Mouse (Mus musculus) cerebellum, adult 9-10 months (tissue): ENCODE data around the gene Dnah7b.
A peak's percentile ranks its signal among the peaks of the same experiment; 100 is the strongest.
"Not testable (repeated sequence)": the region's sequence is repeated elsewhere in the genome, so short reads cannot be mapped to it uniquely, and the experiment has no call there.

Source experiments
- DNase-seq: peaks from one replicate; pipeline ENCODE4 v3.0.0; 2022

Dnah7b gene

DNA sequence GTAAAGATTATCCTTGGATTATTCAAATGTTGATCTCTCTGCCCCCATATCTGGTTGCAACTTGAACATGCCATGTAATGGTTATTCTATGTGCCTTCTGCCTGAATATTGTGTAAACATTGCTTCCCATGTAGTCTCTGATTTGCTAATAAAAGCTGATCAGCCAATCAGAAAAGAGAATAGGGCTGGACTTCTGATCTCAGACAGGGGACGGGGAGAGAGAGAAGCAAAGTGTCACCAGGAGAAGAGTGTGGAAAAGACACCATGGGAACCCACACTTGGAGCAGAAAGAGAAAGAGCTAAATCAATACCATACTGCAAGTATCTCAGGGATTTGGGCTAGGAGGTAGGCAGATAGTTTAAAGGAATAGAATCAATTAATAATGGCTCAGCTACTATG, at the start of gene Dnah7b:
TSS of gene Dnah7b (plus strand) at position 301 of the 400 bp plus-strand sequence.
- no peak for DNase-seq

DNA sequence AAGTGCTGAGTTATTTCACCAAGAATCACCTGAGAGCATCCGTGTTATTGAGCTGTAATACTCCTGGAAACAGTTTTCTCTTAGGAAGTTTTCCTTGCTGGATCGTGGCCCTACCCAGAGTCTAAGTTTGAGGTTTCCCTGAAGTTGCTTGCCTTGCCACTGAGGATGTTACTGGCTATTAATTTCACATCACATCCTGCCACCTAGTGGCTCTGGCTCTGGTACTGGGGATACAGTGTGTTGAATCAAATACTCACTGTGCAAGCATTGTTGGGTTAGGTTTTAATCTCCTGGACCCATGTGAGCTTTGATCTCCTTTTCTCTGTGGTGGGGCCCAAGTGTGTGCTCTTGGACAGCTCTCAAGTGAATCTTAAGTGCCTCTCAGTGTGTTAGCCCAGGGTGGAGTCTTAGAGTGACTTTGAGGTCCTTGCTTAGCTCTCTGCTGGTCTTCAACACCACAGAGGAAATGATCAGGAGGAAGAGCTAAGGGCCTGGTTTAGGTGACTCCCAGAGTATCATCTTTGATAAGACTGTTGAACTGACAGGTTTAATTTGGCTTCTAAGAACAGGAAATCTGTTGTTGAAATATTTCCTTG, 47.6 kb upstream of the Dnah7b start:
- DNase-seq, result peak; percentile 3

DNA sequence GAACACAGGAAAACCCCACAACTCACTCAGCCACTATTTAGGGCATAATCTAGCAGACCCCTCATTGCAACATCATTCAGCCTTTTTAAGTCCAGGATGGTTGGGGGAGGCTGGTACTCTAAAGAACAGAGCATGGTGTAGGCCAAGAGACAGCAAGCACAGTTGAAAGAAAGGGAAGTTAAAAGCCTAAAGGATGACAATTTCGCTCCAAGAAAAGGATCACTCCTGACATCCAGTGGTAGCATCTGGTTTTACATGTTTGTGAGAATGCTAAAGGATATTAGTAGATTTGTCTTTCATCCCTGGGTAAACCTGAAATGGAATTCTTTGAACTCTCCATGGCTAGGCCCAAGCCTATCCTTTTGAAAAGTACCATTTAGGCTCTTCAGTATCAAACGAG, 43.9 kb upstream of the Dnah7b start:
- peak; percentile 6 for DNase-seq

DNA sequence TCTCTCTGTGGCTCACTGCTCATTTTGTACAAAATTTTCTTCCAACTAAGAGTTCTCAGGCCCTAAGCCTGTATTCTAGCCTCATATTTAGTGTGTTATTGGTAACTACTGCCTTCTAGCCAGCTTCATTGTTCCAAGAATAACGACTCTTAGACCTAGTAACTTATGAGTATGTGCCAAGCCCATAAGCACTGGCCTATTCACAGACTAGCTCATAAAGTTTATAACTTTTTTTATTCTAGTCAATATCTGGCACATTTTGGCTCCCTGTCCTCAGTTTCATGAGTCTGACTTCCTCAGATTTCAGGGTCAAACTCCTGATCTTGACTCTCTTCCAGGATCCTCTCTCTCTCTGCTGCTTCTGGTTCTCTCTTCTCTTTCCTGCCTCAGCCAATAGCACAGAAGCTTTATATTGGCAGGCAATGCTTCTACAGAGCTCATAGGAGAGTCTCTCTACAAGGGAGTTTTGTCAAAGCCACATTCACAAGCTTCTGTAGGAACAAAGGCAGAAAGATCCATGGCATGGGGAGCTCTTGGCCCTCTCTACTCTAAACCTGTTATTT, 34.0 kb upstream of the Dnah7b start:
- DNase-seq, result no peak

DNA sequence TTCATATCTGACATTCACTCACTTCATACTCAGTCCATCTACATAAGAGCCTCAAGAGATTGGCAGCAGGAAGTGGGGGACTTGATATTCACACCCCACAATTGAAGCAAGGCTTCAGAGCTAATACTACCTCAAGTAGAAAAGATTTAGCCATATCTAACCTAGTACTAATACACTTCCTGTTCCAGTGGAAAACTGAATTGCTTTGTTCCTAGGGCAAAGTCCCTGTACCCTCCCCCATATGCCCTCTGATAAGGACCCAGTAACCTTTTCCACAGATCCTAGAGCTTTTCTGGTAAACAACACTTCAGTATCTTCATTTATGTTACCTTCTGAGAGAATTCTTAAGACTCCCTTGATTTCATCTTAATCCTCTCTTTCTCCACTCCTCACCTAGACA, 17.9 kb upstream of the Dnah7b start:
- DNase-seq, result no peak

DNA sequence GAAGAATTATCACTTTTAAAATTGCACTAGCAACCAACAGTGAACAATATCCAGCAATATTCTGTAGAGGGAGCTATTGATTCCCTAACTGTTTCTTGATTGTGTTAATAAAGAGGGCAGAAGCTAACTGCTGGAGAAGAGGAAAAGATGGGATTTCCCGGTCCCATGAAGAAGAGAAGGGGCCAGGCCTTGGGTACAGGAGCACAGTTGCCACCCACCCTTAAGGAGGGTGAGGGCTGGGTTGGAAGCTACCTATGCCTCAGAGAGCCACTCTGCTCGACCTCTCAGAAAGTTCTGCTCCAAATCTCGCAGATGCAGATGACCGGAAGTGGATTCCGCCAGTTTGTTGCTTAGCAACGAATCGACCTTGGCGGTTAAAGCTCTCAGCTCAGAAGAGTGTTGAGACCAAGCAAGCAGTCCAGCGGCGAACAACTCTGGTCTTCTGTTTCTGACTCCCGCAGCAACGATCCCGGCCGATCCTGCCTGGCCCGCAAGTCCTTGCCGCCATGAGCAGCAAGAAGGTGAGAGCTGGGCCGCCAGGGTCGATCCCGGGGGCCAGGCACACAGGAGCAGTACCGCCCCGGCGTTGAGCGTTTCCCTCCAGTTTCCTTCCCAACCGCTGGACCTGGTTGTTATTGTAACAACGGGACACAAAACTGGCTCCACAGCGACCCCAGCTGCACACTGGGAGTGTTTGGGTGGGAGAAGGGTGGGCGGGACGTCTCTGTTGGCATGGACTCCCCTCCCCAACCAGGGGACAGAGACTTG, 553 bp downstream of the Dnah7b start:
- DNase-seq, result peak; percentile 8

DNA sequence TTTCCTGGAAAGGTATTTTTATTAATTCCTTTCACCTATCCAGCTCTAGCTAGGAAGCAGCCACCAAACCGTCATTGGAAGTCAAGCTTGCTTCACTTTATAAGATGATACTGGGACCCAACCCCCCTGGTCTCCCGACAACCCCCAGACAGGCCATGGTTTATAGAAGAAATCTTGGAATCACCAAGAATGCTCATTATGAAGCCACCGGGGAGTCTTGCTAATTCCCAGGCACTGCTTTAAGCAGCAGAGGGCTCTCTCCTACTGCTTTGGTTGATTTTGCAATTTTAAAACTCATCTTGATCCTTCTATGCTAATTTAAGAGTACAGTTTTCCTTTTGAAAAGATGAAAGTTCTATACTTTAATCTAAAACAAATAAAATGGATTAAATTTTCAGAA, 2.7 kb downstream of the Dnah7b start:
- DNase-seq, result not testable (repeated sequence)

DNA sequence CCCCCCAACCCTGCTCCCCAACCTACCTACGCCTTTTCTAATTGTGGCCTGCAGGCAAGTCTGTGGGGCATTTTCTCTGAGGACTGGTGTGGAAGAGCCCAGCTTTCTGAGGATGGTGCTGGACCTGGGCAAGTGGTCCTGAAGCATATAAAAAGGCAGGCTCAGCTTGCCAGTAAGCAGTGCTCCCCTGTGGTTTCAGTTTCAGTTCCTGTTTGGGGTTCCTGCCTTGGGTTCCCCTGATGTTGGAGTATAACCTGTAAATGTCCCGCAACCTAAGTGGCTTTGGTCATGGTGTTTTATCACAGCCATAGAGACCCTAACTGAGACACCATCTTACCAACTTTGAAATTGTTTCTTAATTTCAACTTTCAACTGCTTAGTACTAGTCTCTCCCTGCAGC, 11.8 kb downstream of the Dnah7b start:
- no peak for DNase-seq

DNA sequence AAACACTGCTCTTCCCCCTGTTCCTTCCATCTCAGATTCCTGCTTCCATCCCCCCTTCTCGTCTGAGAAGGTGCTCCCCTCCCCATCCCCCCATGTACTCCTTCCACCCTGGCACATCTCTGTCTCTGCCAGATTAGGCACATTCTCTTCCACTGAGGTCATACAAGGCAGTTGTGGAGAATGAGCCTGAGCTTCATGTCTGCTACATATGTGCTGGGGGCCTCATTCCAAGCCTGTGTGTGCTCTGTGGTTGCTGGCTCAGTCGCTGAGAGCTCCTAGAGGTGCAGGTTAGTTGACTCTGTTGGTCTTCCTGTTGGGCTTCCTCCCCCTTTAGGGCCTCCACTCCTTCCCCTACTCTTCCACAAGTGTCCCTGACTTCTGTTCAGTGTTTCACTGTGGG, 34.4 kb downstream of the Dnah7b start:
- no peak for DNase-seq

DNA sequence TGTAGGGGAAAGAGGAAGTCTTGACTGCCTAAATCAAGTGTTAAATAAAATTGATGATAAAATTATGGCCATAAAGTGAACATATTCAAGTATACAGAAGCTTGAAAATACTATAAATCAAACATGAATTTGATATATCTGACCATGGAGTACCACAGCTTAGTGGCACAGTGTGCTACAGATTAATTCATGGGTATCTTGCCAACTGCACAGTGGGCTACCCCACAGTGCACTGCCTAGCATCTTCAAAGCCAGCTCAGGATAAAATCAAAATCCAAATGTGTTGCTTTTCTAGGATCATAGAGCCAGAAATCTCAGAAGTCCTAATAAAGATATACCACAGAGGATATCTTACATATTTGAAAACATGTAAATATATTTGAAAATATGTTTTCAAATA, 46.5 kb downstream of the Dnah7b start:
- not testable (repeated sequence) for DNase-seq

DNA sequence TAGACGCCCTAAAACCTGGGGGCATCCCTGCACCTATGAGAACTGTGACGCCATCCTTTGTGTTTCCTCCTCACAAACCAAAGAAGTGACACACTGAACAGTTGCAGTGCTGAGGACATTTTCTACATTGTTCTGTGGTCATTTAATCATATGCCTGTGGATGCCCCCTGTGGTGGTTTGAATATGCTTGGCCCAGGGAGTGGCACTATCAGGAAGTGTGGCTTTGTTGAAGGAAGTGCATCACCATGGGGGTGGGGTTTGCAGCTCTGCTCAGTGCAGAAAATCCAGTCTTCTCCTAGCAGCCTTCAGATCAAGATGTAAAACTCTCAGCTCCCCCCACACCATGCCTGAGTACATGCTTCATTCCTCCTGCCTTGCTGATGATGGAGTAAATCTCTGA, 51.1 kb downstream of the Dnah7b start:
- DNase-seq, result not testable (repeated sequence)

DNA sequence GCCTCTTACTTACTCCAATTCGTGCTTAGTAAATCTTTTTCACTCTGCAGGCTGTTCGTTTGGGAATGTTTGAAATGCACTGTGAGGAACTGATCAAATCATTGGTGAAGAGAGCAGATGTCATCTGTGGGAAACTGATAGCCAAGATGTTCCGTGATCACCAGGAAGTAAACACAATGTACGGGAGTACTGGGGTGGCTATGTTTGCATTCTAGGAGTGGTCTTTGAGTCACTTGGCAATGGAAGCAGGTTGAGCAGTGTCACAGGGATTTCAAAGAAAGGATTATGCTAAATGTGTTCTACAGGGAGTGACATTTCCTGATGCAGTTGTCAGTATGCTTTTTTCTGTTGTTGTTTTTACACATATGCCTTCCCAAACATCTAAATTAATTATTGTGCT, 61.9 kb downstream of the Dnah7b start:
- no peak for DNase-seq

DNA sequence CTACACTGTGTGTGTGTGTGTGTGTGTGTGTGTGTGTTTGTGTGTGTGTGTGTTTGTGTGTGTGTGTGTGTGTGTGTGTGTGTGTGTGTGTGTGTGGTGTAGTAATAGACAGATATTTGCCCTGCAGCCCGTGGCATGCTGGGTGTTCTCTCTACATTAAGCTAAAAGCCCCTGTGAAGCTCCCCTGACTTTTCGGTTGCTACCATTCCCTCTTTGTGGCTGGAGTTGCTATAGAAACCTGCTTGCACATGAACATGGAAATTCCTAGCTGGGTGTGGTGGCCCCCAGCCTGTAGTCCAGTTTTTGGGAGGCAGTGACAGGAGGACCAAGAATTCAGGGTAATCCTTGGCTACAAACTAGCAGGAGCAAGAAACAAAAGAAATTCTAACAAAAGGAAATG, 130.7 kb downstream of the Dnah7b start:
- DNase-seq, result not testable (repeated sequence)

DNA sequence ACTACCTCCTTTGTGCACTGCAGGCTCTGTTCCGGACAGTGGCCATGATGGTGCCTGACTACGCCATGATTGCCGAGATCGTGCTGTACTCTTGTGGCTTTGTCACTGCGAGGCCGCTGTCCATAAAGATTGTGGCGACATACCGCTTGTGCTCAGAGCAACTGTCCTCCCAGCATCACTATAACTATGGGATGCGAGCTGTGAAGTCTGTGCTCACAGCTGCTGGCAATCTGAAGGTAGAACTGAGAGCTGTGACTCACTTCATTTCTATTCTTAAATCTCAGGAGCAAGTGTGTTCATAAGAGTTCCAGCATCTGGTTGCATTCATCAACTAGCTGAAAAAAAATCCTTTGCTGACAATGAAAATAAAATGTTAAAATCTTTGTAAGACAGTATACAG, 135.1 kb downstream of the Dnah7b start:
- DNase-seq, result not testable (repeated sequence)

DNA sequence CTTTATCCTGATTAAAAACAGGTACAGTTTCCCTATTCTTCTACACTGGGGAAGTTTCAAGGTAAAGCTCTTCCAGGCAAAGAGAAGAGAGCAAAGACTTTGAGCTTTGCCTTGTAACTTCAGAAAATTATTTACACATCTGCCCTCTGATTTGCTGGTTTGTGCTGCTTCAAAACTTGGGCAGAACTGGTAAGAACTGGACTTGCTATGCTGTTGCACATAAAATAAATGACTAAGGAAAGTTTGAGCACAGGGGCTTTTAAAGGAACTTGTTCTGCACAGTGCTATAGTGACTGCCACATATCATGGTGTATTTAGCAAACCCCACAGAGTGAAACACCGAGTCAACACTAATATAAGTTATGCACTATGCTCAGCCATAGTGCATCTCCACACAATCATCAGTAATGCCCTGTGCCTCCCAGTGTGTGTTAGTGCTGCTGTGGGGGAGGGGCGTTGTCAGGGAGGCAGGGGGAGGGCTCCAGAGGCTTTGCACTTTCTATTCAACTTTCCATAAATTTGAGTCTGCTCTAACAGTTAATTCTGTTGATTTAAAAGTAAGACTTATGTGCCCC, 144.0 kb downstream of the Dnah7b start:
- not testable (repeated sequence) for DNase-seq

DNA sequence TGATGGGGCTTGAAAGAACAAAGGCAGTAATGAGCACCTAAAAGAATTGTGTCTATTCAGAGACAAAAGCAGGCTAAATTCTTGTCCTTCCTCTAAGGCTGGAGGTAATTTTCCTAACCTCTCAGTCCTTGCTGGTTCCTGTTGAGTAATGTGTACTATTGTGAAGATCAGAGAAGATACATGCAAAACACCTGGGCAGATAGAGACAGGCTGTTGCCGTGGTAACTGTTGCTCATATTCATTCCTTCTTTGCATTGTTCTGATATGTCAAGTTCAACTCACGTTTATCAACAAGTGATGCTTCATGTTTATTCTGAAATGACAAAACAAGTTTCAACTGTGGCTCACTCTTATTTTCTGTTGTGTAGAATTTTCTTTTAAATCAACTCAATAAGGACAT, 156.6 kb downstream of the Dnah7b start:
- DNase-seq, result not testable (repeated sequence)

DNA sequence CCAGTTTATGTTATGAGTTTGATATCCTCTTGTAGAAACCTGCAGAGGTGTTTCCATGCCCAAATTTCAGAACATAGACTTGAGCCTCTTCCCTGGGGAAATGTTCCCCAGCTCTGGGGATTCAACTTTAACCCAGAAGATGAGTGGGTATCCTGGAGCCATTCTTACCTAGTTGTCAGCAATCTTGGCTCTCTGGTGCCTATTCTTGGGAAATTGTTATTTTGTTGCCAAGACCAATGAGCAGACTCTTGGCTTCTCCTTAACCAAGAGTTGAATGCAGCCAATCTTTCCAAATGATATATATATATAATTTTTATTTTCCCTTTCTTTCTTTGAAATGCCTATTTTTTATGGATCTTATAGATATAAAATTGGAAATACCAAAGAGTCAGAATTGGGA, 160.0 kb downstream of the Dnah7b start:
- DNase-seq, result not testable (repeated sequence)

DNA sequence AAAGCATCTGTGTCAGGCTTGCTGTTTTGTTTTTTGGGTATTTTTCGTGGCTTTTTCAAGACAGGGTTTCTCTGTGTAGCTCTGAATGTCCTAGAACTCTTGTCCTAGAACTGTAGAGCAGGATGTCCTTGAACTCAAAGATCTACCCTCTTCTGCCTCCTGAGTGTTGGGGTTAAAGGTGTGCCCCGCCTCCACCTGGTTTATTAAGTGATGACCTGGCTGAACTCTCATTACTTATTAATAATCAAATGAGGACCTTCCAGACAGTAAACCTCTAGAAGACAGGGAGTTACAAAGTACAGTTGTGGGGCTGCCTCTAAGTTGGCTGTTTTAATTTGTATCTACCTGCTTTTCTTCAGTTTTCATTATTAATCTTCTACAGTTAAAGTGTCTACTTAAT, 202.7 kb downstream of the Dnah7b start:
- DNase-seq, result not testable (repeated sequence)

DNA sequence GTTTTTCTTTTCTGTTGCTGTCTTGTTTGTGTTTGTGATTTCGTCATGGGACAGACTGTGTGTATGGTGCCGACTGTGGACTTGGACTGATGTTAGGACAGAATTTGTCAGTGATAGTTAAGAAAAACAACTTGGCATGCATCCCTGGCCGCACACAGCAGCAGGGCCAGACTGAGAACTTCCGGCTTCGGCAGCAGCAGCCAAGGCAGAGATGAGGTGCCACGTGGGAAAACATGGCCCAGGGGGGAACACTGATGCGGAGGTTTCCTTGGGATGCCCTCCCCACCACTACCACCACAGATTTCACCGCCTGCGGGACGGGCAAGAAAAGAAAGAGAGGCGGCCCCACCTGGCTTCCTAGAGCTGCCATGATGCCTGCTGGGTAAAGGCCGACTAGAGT, 205.8 kb downstream of the Dnah7b start:
- no peak for DNase-seq

DNA sequence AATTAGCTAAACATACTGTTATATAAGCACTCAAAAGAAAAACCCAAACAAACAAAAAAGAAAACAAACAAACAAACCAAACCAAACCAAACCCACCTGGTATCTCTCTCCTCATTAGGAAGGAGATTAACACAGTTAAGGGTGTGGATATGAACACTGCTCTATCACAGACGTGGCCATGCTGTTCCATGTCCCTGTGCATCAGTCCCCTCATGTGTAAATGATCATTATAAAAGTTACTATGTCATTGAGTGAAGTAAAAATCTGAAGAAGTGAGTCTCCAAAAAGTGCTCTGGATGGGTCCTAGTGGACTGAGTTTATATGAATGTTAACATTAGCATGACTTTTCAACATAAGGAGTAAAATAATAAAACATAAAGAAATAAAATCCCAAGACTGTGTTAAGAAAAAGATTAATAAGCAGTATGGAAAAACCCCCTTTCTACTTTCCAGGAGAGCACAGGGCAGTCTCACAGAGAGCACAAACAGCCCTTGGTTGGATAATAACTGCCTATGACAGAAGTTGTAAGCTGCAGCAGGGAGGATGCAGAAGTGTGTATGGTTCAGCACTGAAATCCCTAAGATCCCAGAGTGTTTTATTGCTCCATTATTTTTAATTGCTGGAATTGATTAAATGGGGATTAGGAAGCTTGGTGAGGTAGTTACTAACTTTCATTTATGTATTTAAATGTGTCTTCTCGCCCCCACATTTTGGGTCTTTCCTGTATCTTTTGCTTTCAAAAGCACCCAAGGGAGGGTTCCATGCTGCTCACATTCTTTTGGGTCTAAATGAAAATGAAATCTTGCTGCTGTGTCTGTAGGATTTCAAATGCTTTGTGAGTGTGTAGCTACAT, 212.2 kb downstream of the Dnah7b start:
- DNase-seq, result not testable (repeated sequence)

DNA sequence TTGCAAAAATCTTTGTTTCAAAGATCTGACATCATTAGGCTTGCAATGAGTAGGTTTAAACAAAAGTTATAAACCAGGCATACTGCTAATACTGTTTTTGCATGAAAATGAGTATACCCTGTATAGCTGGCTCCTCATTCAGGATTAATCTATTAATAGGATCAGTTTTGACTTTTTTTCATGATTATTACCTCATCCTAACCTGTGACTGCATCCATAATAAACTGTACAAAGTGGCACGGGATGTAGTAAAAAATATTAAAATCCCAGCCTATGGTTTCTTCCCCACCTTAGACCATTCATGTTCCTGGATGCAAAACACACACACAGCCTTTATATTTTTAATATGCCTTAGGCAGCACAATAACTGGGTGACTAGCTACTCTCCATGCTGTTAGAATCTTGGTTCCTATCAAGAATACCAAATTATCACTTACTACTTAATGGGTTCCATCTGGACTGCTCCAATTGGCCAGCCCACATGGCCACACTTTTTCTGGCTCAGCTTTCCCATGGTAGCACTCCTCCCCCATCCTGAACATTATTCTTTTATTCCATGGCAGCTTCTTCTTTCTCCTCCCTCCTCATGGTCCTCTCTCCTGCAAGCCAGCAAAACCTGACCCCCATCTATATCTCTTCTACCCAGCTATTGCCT, 212.9 kb downstream of the Dnah7b start:
- not testable (repeated sequence) for DNase-seq

DNA sequence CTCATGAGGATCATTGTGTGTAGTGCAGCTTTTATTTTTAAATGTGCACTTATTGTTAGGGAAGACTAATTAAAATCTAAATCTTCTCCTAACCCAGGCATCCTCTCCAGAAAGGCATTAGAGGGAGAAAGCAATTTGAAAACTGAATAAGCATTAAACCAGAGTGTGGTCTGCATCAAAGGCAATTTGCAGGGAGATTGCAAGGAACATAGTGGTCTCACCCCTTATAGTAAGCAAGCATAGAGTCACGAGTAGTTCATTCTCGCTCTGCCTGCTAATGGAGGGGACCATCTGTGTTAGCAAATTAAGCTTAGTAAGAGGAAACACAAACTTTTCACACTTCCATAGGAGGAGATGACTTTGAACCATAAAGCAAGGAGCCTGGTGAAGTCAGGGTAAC, 228.3 kb downstream of the Dnah7b start:
- DNase-seq, result not testable (repeated sequence)
